Mouse (Mus musculus) liver, embryonic 13.5 days (tissue): Measurements from ENCODE around the gene Nr1h4. TPM values are rescaled to one million over a fixed set of nuclear protein-coding genes. Genes with fewer than 3 reads are reported as not detected.

Source experiments
- ATAC-seq: fragments of 200-750 bp; cut with Nextera tagmentation; 2 replicates; pipeline ENCODE4 v1.8.0; 2017; ENCODE audit warnings: low read depth, mild to moderate bottlenecking, moderate number of reproducible peaks, moderate library complexity
- DNase-seq: peaks from one replicate; pipeline ENCODE4 v3.0.0; 2022
- H3K27ac ChIP-seq: fragments of 300-500 bp; sonication (generic); 2 replicates; pipeline ENCODE4 v1.5.1; 2015; ENCODE audit warnings: moderate library complexity, mild to moderate bottlenecking, inconsistent platforms
- H3K27me3 ChIP-seq: fragments of 300-500 bp; sonication (generic); 2 replicates; pipeline ENCODE4 v1.6.1; 2015; ENCODE audit warnings: mild to moderate bottlenecking, inconsistent platforms
- H3K36me3 ChIP-seq: fragments of 300-500 bp; sonication (generic); 2 replicates; pipeline ENCODE4 v1.6.1; 2015; ENCODE audit warnings: mild to moderate bottlenecking, inconsistent platforms
- H3K4me1 ChIP-seq: fragments of 300-500 bp; sonication (generic); replicated peaks from 2 replicates; pipeline ENCODE4 v1.6.1; 2015; ENCODE audit warnings: inconsistent platforms
- H3K4me2 ChIP-seq: fragments of 300-500 bp; sonication (generic); 2 replicates; pipeline ENCODE4 v1.6.1; 2015; ENCODE audit warnings: inconsistent platforms, mild to moderate bottlenecking, moderate library complexity
- H3K4me3 ChIP-seq: fragments of 300-500 bp; sonication (generic); replicated peaks from 2 replicates; pipeline ENCODE4 v1.5.1; 2015; ENCODE audit warnings: mild to moderate bottlenecking, inconsistent platforms
- H3K9ac ChIP-seq: fragments of 300-500 bp; sonication (generic); 2 replicates; pipeline ENCODE4 v1.6.1; 2015; ENCODE audit warnings: mild to moderate bottlenecking, inconsistent platforms
- H3K9me3 ChIP-seq: fragments of 300-500 bp; sonication (generic); replicated peaks from 2 replicates; pipeline ENCODE4 v1.6.1; 2016; ENCODE audit warnings: inconsistent platforms
- WGBS: fragments of 180-500 bp; shearing (Covaris S2); methylation state at CpG from one replicate; pipeline ENCODE4 v1.1.7; 2015; ENCODE audit not compliant: insufficient replicate concordance; 5-methylcytosine and 5-hydroxymethylcytosine counted together
- polyA plus RNA-seq: library from polyadenylated mRNA; unstranded; fragments of >200 nt; fragmentation: Nextera tagmentation; extraction: Ambion mirVana; gene quantifications from 2 replicates; pipeline ENCODE4 v1.2.1, GENCODE M21; 2015

Gene Nr1h4
- polyA plus RNA-seq, 1 experiment from 2014 or later: 2.9 TPM

DNA sequence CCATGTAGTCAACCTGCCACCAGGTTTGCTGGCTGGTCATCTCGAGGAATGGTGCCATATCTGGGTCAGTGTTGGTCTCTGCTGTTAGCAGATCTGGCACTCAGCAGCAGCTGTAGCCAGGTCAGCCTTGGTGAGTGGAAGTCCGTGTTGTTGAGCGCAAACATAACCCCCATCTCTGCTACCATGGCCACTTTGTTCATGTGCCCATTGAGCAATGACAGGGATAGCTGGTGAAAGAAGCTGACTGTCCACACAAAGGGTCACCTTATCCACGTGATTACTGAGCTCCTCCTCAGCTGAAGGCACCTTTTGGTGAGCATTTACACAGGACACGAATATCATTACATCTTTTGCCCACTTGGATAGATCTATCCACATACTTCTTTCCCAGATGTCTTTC lies 19.6 kb upstream of the Nr1h4 start:
- DNase-seq (no peak), ATAC-seq (no peak)
- Histone ChIP-seq H3K27me3 (no peaks in the 10 kb centered on the region), H3K36me3 (no peaks in the 10 kb centered on the region), H3K9me3 (no peaks in the 10 kb centered on the region), H3K4me1 (no peaks in the 10 kb centered on the region), H3K27ac (no peak overlapping the region), H3K4me3 (no peak overlapping the region), H3K4me2 (no peak overlapping the region), H3K9ac (no peak overlapping the region)
- 52% methylated on average over 5 of the region's 5 CpGs for WGBS

GRCm38 (mm10) chr10:89551657-89552056 lies 18.3 kb upstream of the Nr1h4 start:
- no peak overlapping the region for H3K4me3 ChIP-seq
- ATAC-seq: no peak
- H3K27me3 ChIP-seq: no peaks in the 10 kb centered on the region
- no peak overlapping the region for H3K27ac ChIP-seq
- DNase-seq: no peak
- H3K36me3 ChIP-seq: no peaks in the 10 kb centered on the region
- H3K4me2 ChIP-seq: no peak overlapping the region
- no peak overlapping the region for H3K9ac ChIP-seq
- no peaks in the 10 kb centered on the region for H3K9me3 ChIP-seq
- WGBS: 76% methylated on average over 4 of the region's 4 CpGs
- H3K4me1 ChIP-seq: no peaks in the 10 kb centered on the region

DNA sequence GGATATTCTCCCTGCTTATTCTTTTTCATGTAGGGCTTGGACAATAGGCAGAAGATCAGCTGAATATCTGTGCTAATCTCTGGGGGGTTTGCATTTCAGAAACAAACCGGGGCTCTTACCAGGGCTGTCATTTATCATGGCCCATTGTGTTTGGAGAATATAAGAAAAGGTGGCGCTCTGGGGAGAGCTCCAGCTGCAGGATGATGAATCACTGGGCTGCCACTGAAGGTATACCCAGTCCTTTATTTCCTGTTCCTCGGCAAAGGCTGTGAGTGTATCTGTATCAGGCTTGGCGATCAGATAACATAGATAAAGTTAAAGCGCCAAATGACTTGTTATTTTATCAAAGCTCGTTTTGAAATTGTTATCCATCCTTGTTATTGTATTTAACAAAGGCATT lies 14.6 kb upstream of the Nr1h4 start:
- Histone ChIP-seq H3K27me3 (no peaks in the 10 kb centered on the region), H3K4me2 (no peak overlapping the region), H3K9ac (no peak overlapping the region), H3K4me3 (no peak overlapping the region), H3K27ac (no peak overlapping the region), H3K36me3 (no peaks in the 10 kb centered on the region), H3K4me1 (no peaks in the 10 kb centered on the region), H3K9me3 (no peaks in the 10 kb centered on the region)
- ATAC-seq (no peak), DNase-seq (no peak)
- WGBS: 32% methylated on average over 6 of the region's 6 CpGs

DNA sequence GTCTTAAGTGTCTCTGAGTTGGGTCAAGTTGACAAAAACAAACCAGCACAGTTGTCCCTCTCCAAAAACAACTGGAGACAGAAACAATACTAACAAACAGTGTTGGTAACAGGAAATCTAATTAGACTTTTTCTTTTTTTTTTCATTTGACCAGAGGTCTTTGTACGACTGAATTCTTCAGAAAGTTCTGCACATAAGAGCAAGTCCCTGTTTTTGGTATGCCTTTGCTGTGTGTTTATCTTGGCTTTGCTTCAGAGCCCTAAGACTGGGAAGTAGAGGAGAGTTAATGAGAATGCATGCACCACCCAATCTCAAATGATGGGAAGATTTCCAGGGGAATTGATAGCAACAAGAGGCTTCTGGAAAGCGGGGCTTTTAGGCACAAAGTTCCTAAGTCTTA lies 13.6 kb upstream of the Nr1h4 start:
- 59% methylated on average over 2 of the region's 2 CpGs for WGBS
- H3K27me3 ChIP-seq: no peaks in the 10 kb centered on the region
- no peak for ATAC-seq
- H3K4me1 ChIP-seq: no peaks in the 10 kb centered on the region
- H3K36me3 ChIP-seq: no peaks in the 10 kb centered on the region
- no peak overlapping the region for H3K9ac ChIP-seq
- H3K4me3 ChIP-seq: no peak overlapping the region
- no peaks in the 10 kb centered on the region for H3K9me3 ChIP-seq
- H3K27ac ChIP-seq: no peak overlapping the region
- DNase-seq: no peak
- H3K4me2 ChIP-seq: no peak overlapping the region

DNA sequence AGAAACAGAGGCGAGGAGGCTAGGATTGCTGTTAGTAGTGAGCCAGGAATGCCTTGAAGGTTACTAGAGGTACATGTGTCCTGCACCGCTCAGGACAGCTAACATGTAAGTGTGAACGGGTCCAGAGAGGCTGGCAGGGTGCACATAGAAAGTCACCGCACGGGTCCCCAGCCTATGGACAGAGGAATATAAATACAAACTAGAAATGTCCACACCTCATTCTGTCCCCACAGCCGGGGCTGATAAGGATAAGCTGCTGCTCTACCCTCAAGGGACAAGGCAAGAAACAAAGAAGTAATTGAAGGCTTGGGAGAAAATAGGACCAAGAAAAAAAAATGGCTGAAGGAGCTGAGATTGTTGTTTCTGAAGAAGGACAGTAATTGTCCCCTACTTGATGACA lies 10.5 kb upstream of the Nr1h4 start:
- Histone ChIP-seq H3K36me3 (no peaks in the 10 kb centered on the region), H3K4me1 (no peaks in the 10 kb centered on the region), H3K27me3 (no peaks in the 10 kb centered on the region), H3K9ac (no peak overlapping the region), H3K4me2 (no peak overlapping the region), H3K27ac (no peak overlapping the region), H3K9me3 (no peaks in the 10 kb centered on the region), H3K4me3 (no peak overlapping the region)
- DNase-seq (no peak), ATAC-seq (no peak)
- WGBS: 73% methylated on average over 6 of the region's 6 CpGs

DNA sequence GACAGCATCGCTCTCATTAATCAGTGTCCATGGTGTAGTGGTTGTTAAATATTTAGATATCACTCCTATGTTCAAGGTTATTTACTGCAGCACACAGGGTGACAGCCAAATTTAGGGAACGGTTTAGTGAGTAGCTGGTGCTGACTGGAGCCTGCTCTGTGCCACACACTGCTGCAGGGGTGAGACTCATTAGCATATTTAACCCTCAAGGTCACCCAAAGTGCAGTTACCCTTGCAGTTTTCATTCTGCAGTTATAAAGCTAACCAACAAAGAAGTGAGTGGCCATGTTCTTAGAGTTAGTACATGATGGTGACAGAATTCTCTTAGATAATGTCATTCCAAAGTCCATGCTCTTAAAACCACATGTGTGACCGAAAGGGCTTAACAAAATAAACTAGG lies 8.9 kb upstream of the Nr1h4 start:
- Histone ChIP-seq H3K4me3 (no peak overlapping the region), H3K4me1 (no peaks in the 10 kb centered on the region), H3K4me2 (no peak overlapping the region), H3K27me3 (no peaks in the 10 kb centered on the region), H3K27ac (no peak overlapping the region), H3K36me3 (no peaks in the 10 kb centered on the region), H3K9ac (no peak overlapping the region), H3K9me3 (no peaks in the 10 kb centered on the region)
- ATAC-seq: no peak
- no peak for DNase-seq
- 75% methylated on average over 3 of the region's 3 CpGs for WGBS

DNA sequence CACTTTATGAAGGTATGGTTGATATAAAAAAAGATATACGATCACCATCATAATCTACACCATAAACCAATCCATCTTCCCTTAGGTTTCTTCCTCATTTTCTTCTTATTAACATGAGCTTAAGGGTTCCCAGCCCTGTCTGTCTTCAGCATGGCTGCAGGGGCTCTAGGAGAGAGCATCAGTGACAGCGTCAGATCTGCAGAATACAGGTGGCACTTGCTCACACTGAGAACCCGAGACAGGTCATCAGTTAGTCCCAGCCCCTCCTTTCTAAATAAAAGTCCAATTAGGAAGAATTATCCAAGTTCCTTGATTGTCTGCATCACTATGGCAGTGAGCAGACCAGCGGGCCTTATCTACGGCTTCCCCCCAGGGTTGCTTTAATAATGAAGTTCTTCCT lies 934 bp downstream of the Nr1h4 start:
- Histone ChIP-seq H3K9me3 (no peaks in the 10 kb centered on the region), H3K9ac (no peak overlapping the region), H3K4me2 (peak overlapping the region; percentile 25; the same call in 1 of the 2 replicates), H3K27ac (peak overlapping the region; percentile 13), H3K4me1 (peaks cover 6% of the 10 kb centered on the region), H3K36me3 (no peaks in the 10 kb centered on the region), H3K4me3 (peak overlapping the region; percentile 14; the same call in 1 of the 2 replicates), H3K27me3 (no peaks in the 10 kb centered on the region)
- no peak for ATAC-seq
- 70% methylated on average over 5 of the region's 5 CpGs for WGBS
- DNase-seq: no peak

- Histone ChIP-seq H3K4me3 (0 out of 2 replicates have a peak overlapping the region, but pooled peaks have one; percentile 14), H3K27ac (peak overlapping the region; percentile 13; the same call in 1 of the 2 replicates)
These were observed 1.4 kb downstream of the Nr1h4 start for GRCm38 (mm10) chr10:89531976-89532375.

DNA sequence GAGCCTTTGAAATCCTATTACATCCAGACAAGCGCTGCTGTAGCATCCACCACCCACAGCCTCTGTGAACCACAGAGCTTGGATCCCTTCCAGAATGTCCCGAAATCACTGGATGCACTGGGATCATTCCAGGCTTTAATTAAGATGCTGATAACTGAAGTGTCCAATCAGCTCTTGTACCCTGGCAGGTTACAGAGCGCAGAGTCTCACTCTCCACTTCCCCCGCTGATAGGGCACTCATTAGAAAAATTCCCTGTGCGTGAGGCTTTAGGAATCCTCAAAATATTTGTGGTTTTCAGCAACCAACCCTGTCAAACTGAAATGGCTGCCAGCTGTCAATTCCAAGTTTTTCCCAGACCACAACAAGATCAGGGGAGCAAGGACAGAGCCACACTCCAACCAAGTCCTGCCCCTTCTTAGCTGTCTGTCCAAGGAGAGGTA lies 2.2 kb downstream of the Nr1h4 start:
- H3K9me3 ChIP-seq: no peaks in the 10 kb centered on the region
- H3K4me2 ChIP-seq: no peak overlapping the region
- DNase-seq: no peak
- no peak overlapping the region for H3K4me3 ChIP-seq
- H3K9ac ChIP-seq: no peak overlapping the region
- H3K36me3 ChIP-seq: no peaks in the 10 kb centered on the region
- H3K4me1 ChIP-seq: peaks cover 6% of the 10 kb centered on the region
- 0 out of 2 replicates have a peak, but pooled peaks have one; percentile 10 for ATAC-seq
- 72% methylated on average over 5 of the region's 5 CpGs for WGBS
- no peak overlapping the region for H3K27ac ChIP-seq
- no peaks in the 10 kb centered on the region for H3K27me3 ChIP-seq

More at GRCm38 (mm10) chr10:89531976-89532375, 1.4 kb downstream of the Nr1h4 start:
- Histone ChIP-seq H3K36me3 (no peaks in the 10 kb centered on the region), H3K4me1 (peaks cover 6% of the 10 kb centered on the region), H3K27me3 (no peaks in the 10 kb centered on the region), H3K4me2 (0 out of 2 replicates have a peak overlapping the region, but pooled peaks have one; percentile 25), H3K9ac (no peak overlapping the region), H3K9me3 (no peaks in the 10 kb centered on the region)
- WGBS: 48% methylated on average over 2 of the region's 2 CpGs
- DNase-seq (no peak), ATAC-seq (peak; percentile 48; the same call in 1 of the 2 replicates)

- Histone ChIP-seq H3K9me3 (no peaks in the 10 kb centered on the region), H3K36me3 (no peaks in the 10 kb centered on the region), H3K4me1 (peaks cover 3% of the 10 kb centered on the region), H3K9ac (no peak overlapping the region), H3K4me3 (no peak overlapping the region), H3K27ac (no peak overlapping the region), H3K4me2 (no peak overlapping the region), H3K27me3 (no peaks in the 10 kb centered on the region)
- no peak for DNase-seq
- WGBS: 51% methylated on average over 5 of the region's 5 CpGs
- no peak for ATAC-seq
These were observed 6.3 kb downstream of the Nr1h4 start for GRCm38 (mm10) chr10:89527054-89527453.

DNA sequence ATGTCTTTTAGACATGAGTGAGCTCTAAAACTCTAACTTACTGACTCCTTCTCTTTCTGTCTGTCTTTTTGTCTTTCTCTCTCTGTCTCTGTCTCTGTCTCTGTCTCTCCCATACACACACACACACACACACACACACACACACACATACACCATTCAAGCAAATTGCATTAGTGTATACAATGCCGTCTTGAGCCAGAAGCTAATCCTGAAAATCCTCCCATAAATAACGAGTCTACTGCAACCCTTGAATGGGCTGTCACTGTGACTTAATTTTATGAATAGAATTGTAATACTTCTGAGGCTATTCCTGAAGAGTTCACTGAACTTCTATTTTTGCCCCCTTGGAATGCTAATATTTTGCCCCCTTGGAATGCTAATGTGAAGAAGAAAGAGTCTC lies 7.6 kb downstream of the Nr1h4 start:
- Histone ChIP-seq H3K4me1 (peaks cover 9% of the 10 kb centered on the region), H3K27me3 (no peaks in the 10 kb centered on the region), H3K27ac (no peak overlapping the region), H3K4me2 (no peak overlapping the region), H3K9ac (no peak overlapping the region), H3K9me3 (no peaks in the 10 kb centered on the region), H3K4me3 (no peak overlapping the region), H3K36me3 (no peaks in the 10 kb centered on the region)
- ATAC-seq (no peak), DNase-seq (no peak)
- 88% methylated on average over 2 of the region's 2 CpGs for WGBS

- Histone ChIP-seq H3K4me1 (peaks cover 9% of the 10 kb centered on the region), H3K4me2 (no peak overlapping the region), H3K9me3 (no peaks in the 10 kb centered on the region), H3K9ac (no peak overlapping the region), H3K4me3 (no peak overlapping the region), H3K27me3 (no peaks in the 10 kb centered on the region), H3K36me3 (no peaks in the 10 kb centered on the region), H3K27ac (no peak overlapping the region)
- no peak for DNase-seq
- no peak for ATAC-seq
- 59% methylated on average over 7 of the region's 7 CpGs for WGBS
These were observed 10.9 kb downstream of the Nr1h4 start for GRCm38 (mm10) chr10:89522481-89522880.
